ENCODE assay signal across 7 mouse cellular contexts in genomic region chr5:90640286-90641217, GRCm38 (mm10). TPM values are rescaled to one million over a fixed set of nuclear protein-coding genes. Genes with fewer than 3 reads are reported as not detected.
A peak's percentile ranks its signal among the peaks of the same experiment; 100 is the strongest.
DNase-seq lines count a peak whose midpoint lies in the region; ATAC-seq and TF ChIP-seq lines count a peak whose summit lies in the region.

Gene Rassf6 (minus strand): TSS chr5:90640657.

- no peaks in the 10 kb centered on the region for H3K9me3 ChIP-seq in G1E (replicated peaks)
- H3K9me3 ChIP-seq in lung, embryonic 14.5 days (ENCODE audit: low read depth, low read length) = no peaks in the 10 kb centered on the region

- no peak within 1 kb of the TSS for H3K27ac ChIP-seq in embryonic fibroblast, embryonic 13.5 days (ENCODE audit: insufficient read depth, low read length)
- H3K27ac ChIP-seq in lung, embryonic 14.5 days (ENCODE audit: low read depth) = peak within 1 kb of the TSS; percentile 26; the same call in 1 of the 2 replicates

- no peak for TF ChIP-seq POLR2A in embryonic fibroblast, embryonic 13.5 days (IDR thresholded peaks at IDR 0.05; ENCODE audit: low read depth, low read length)

- H3K9ac ChIP-seq in lung, embryonic 14.5 days = peak within 1 kb of the TSS; percentile 42; the same call in 1 of the 2 replicates

- no peaks in the 10 kb centered on the region for H3K4me1 ChIP-seq in G1E (ENCODE audit: insufficient read depth, low read depth, low read length)
- H3K4me1 ChIP-seq in embryonic fibroblast, embryonic 13.5 days (ENCODE audit: control insufficient read depth, insufficient read depth, low read length) = no peaks in the 10 kb centered on the region
- no peaks in the 10 kb centered on the region for H3K4me1 ChIP-seq in lung, embryonic 14.5 days (ENCODE audit: insufficient read depth)

- DNase-seq in G1E (ENCODE audit: low spot score) = no peak
- peak; percentile 91 for DNase-seq in kidney, adult 18-20 months
- peak; percentile 67 for DNase-seq in lung, embryonic 14.5 days
- peak; percentile 40 for DNase-seq in retina, postnatal 1 day
- DNase-seq in thymus, postnatal 36 days = no peak

- WGBS in lung, embryonic 14.5 days = 9% methylated on average over 26 of the region's 26 CpGs

- no peak for TF ChIP-seq CTCF in G1E (IDR thresholded peaks at IDR 0.05; ENCODE audit: low read depth, low read length)
- TF ChIP-seq CTCF in embryonic fibroblast, embryonic 13.5 days (IDR thresholded peaks at IDR 0.05; ENCODE audit: borderline replicate concordance, insufficient read depth, low read length) = no peak
- 0 out of 2 replicates have a peak, but pooled peaks have one; percentile 2 for TF ChIP-seq CTCF in lung, embryonic 14.5 days (IDR thresholded peaks at IDR 0.05; ENCODE audit: low read depth)

- 0 out of 2 replicates have a peak within 1 kb of the TSS, but pooled peaks have one; percentile 17 for H3K4me3 ChIP-seq in G1E (ENCODE audit: low read depth, low read length)
- peak within 1 kb of the TSS; percentile 11; the same call in 1 of the 2 replicates for H3K4me3 ChIP-seq in embryonic fibroblast, embryonic 13.5 days (ENCODE audit: insufficient read depth, low read length)
- H3K4me3 ChIP-seq in lung, embryonic 14.5 days (ENCODE audit: low read depth, low read length) = peak within 1 kb of the TSS; percentile 38

- H3K4me2 ChIP-seq in lung, embryonic 14.5 days = peak within 1 kb of the TSS; percentile 65

- H3K36me3 ChIP-seq in G1E (replicated peaks) = no peaks in the 10 kb centered on the region
- H3K36me3 ChIP-seq in lung, embryonic 14.5 days (ENCODE audit: insufficient read depth) = no peaks in the 10 kb centered on the region

- peak; percentile 45 for ATAC-seq in CD4-positive, CD25-positive, alpha-beta regulatory T cell, adult 4 months
- no peak for ATAC-seq in G1E (ENCODE audit: extremely low read depth, insufficient number of reproducible peaks, low FRiP score, poor library complexity, severe bottlenecking)
- ATAC-seq in lung, embryonic 14.5 days (ENCODE audit: insufficient read depth) = peak; percentile 88

- peaks cover 5% of the 10 kb centered on the region; the same call in 1 of the 2 replicates for H3K27me3 ChIP-seq in G1E (ENCODE audit: insufficient read depth, low read length)
- no peaks in the 10 kb centered on the region for H3K27me3 ChIP-seq in lung, embryonic 14.5 days (ENCODE audit: insufficient read depth, low read length)

RNA-seq across cellular contexts. Expression of gene Rassf6, which starts in this region (rescaled TPM):
- polyA plus RNA-seq in CD4-positive, CD25-positive, alpha-beta regulatory T cell, adult 4 months (2017; shearing (Covaris generic)) = 1 to 10 TPM; 2.0 to 2.9 TPM
- total RNA-seq in G1E (2014; fragmentation: Nextera tagmentation) (not detected in 2 replicates), G1E (2017) (not detected in 2 replicates)
- polyA plus RNA-seq in G1E (2012) = not detected in 2 replicates
- polyA plus RNA-seq in embryonic fibroblast, embryonic 13.5 days (2011; ENCODE audit: insufficient read length, low read depth, missing spikeins) = 4.6 and 6.7 TPM in 2 replicates
- polyA plus RNA-seq in lung, embryonic 14.5 days (2014; fragmentation: Nextera tagmentation; extraction: Ambion mirVana) = 2.5 and 2.9 TPM in 2 replicates

Comparison
In these comparisons a context has a peak if more than half of its experiments do, and no peak if none do; other contexts are left out.
1. DNase-seq: peak in kidney, adult 18-20 months (single experiment), lung, embryonic 14.5 days (single experiment) and retina, postnatal 1 day (single experiment); none in G1E (single experiment) and thymus, postnatal 36 days (0 of 2).
2. Peak in every context shown above with its lines, with median percentiles within 50 percentile points of each other: H3K4me3 ChIP-seq.